8 mouse cellular contexts compared by ENCODE assay signal in genomic region chr11:117930781-117931338, GRCm38 (mm10). TPM values are rescaled to one million over a fixed set of nuclear protein-coding genes. Genes with fewer than 3 reads are reported as not detected.
DNase-seq lines count a peak whose midpoint lies in the region; ATAC-seq and TF ChIP-seq lines count a peak whose summit lies in the region.

No protein-coding gene starts in this region.

- no peak for TF ChIP-seq POLR2A in ES-Bruce4 (IDR thresholded peaks at IDR 0.05; ENCODE audit: insufficient read depth, low read length)
- no peak for TF ChIP-seq POLR2A in limb, embryonic 14.5 days (IDR thresholded peaks at IDR 0.05; ENCODE audit: borderline replicate concordance, extremely low read depth, insufficient read depth, insufficient read length)

- ATAC-seq in forebrain, embryonic 13.5 days, result peak; percentile 67
- 0 out of 4 replicates have a peak, but pooled peaks have one; percentile 12 to 14 for ATAC-seq in hematopoietic stem cell, adult 5-6 weeks (replicated peaks in 1 of 2; ENCODE audit: insufficient read depth in 1 of 2, low FRiP score in 2 of 2, low TSS enrichment in 1 of 2, low read depth in 1 of 2, poor library complexity in 2 of 2, severe bottlenecking in 2 of 2)
- peak; percentile 51 for ATAC-seq in limb, embryonic 14.5 days (ENCODE audit: low FRiP score, low read depth)
- ATAC-seq in midbrain, embryonic 15.5 days (replicated peaks), result peak; percentile 37; the same call in 1 of the 2 replicates

- H3K4me3 ChIP-seq in ES-Bruce4 (ENCODE audit: low read depth, low read length), result peak overlapping the region; percentile 64
- H3K4me3 ChIP-seq in forebrain, embryonic 13.5 days, result peak overlapping the region; percentile 42
- H3K4me3 ChIP-seq in limb, embryonic 14.5 days (replicated peaks; ENCODE audit: low read length), result peak overlapping the region; percentile 43
- H3K4me3 ChIP-seq in midbrain, embryonic 15.5 days, result peak overlapping the region; percentile 41

- 0 out of 2 replicates have a peak, but pooled peaks have one; percentile 46 for TF ChIP-seq EP300 in ES-Bruce4 (IDR thresholded peaks at IDR 0.05; ENCODE audit: insufficient read depth, low read depth, low read length)

- no peaks in the 10 kb centered on the region for H3K36me3 ChIP-seq in ES-Bruce4 (ENCODE audit: control insufficient read depth, insufficient read depth, low read length, poor library complexity, severe bottlenecking)
- no peaks in the 10 kb centered on the region for H3K36me3 ChIP-seq in forebrain, embryonic 13.5 days (ENCODE audit: poor library complexity, severe bottlenecking)
- no peaks in the 10 kb centered on the region for H3K36me3 ChIP-seq in limb, embryonic 14.5 days (ENCODE audit: control insufficient read depth, insufficient read depth, low read length)
- H3K36me3 ChIP-seq in midbrain, embryonic 15.5 days (replicated peaks), result no peaks in the 10 kb centered on the region

- no peak for TF ChIP-seq CTCF in ES-Bruce4 (IDR thresholded peaks at IDR 0.05; ENCODE audit: low read depth, low read length)

- H3K27me3 ChIP-seq in ES-Bruce4 (ENCODE audit: control insufficient read depth, insufficient read depth, low read length, poor library complexity, severe bottlenecking), result no peaks in the 10 kb centered on the region
- H3K27me3 ChIP-seq in forebrain, embryonic 13.5 days, result peaks cover 54% of the 10 kb centered on the region
- no peaks in the 10 kb centered on the region for H3K27me3 ChIP-seq in limb, embryonic 14.5 days (ENCODE audit: control insufficient read depth, insufficient read depth, low read length)
- H3K27me3 ChIP-seq in midbrain, embryonic 15.5 days (replicated peaks), result peaks cover 23% of the 10 kb centered on the region; the same call in 1 of the 2 replicates

- DNase-seq in adrenal gland, postnatal 10 days, result peak; percentile 68
- DNase-seq in adrenal gland, postnatal 4 days (ENCODE audit: low spot score in 2 of 2), result no peak
- peak; percentile 65 for DNase-seq in limb, embryonic 14.5 days (ENCODE audit: low spot score)
- peak; percentile 74 for DNase-seq in thymus, postnatal 25 days

- peaks cover 21% of the 10 kb centered on the region for H3K4me1 ChIP-seq in ES-Bruce4 (ENCODE audit: control insufficient read depth, insufficient read depth, low read length)
- peaks cover 24% of the 10 kb centered on the region for H3K4me1 ChIP-seq in forebrain, embryonic 13.5 days
- H3K4me1 ChIP-seq in limb, embryonic 14.5 days (ENCODE audit: control insufficient read depth, insufficient read depth, low read length), result peaks cover 42% of the 10 kb centered on the region
- H3K4me1 ChIP-seq in midbrain, embryonic 15.5 days, result peaks cover 12% of the 10 kb centered on the region

- WGBS in forebrain, embryonic 13.5 days, result 2% methylated on average over 41 of the region's 48 CpGs
- 1% methylated on average over 41 of the region's 48 CpGs for WGBS in limb, embryonic 14.5 days
- WGBS in midbrain, embryonic 15.5 days, result 2% methylated on average over 48 of the region's 48 CpGs

- H3K9me3 ChIP-seq in ES-Bruce4 (replicated peaks; ENCODE audit: control insufficient read depth, insufficient read depth, low read length, poor library complexity, severe bottlenecking), result no peaks in the 10 kb centered on the region
- no peaks in the 10 kb centered on the region for H3K9me3 ChIP-seq in forebrain, embryonic 13.5 days (replicated peaks)
- H3K9me3 ChIP-seq in limb, embryonic 14.5 days (ENCODE audit: control insufficient read depth, low read length), result no peaks in the 10 kb centered on the region
- no peaks in the 10 kb centered on the region for H3K9me3 ChIP-seq in midbrain, embryonic 15.5 days

- peak overlapping the region; percentile 86 for H3K4me2 ChIP-seq in forebrain, embryonic 13.5 days
- peak overlapping the region; percentile 87 for H3K4me2 ChIP-seq in limb, embryonic 14.5 days (replicated peaks; ENCODE audit: low read depth, low read length, severe bottlenecking)
- H3K4me2 ChIP-seq in midbrain, embryonic 15.5 days, result peak overlapping the region; percentile 93

- H3K9ac ChIP-seq in ES-Bruce4 (ENCODE audit: low read depth, poor library complexity, severe bottlenecking), result peak overlapping the region; percentile 81
- H3K9ac ChIP-seq in forebrain, embryonic 13.5 days, result peak overlapping the region; percentile 70
- H3K9ac ChIP-seq in limb, embryonic 14.5 days (ENCODE audit: low read depth, low read length, severe bottlenecking), result peak overlapping the region; percentile 52
- H3K9ac ChIP-seq in midbrain, embryonic 15.5 days, result peak overlapping the region; percentile 61

- no peak overlapping the region for H3K27ac ChIP-seq in ES-Bruce4 (ENCODE audit: insufficient read depth, low read length)
- no peak overlapping the region for H3K27ac ChIP-seq in forebrain, embryonic 13.5 days
- 0 out of 2 replicates have a peak overlapping the region, but pooled peaks have one; percentile 22 for H3K27ac ChIP-seq in limb, embryonic 14.5 days (replicated peaks; ENCODE audit: low read depth, low read length)
- no peak overlapping the region for H3K27ac ChIP-seq in midbrain, embryonic 15.5 days

RNA-seq across cellular contexts. Expression of gene Socs3, which starts 39.0 kb away (rescaled TPM):
- total RNA-seq in adrenal gland, postnatal 10 days (2021), result 1 to 10 TPM; 5.0 to 9.0 TPM
- 10 to 100 TPM; 11.8 to 12.7 TPM for total RNA-seq in adrenal gland, postnatal 4 days (2021)
- polyA plus RNA-seq in ES-Bruce4 (2011; ENCODE audit: insufficient read depth, insufficient read length, low read depth, missing spikeins), result 53.8 and 61.5 TPM in 2 replicates
- 12.4 and 13.5 TPM in 2 replicates for polyA plus RNA-seq in forebrain, embryonic 13.5 days (2015; fragmentation: Nextera tagmentation; extraction: Ambion mirVana)
- total RNA-seq in hematopoietic stem cell, adult 5-6 weeks (2017), result 38.0 and 44.5 TPM in 2 replicates
- 18.4 and 21.3 TPM in 2 replicates for polyA plus RNA-seq in limb, embryonic 14.5 days (2012; rRNA removed)
- 6.4 and 8.6 TPM in 2 replicates for polyA plus RNA-seq in limb, embryonic 14.5 days (2014; fragmentation: Nextera tagmentation; extraction: Ambion mirVana)
- 8.7 and 8.9 TPM in 2 replicates for polyA plus RNA-seq in midbrain, embryonic 15.5 days (2015; fragmentation: Nextera tagmentation; extraction: Ambion mirVana)

RNA-seq across cellular contexts. Expression of gene Pgs1, which starts 55.2 kb away (rescaled TPM):
- total RNA-seq in adrenal gland, postnatal 10 days (2021), result 10 to 100 TPM; 30.9 to 31.0 TPM
- 10 to 100 TPM; 39.1 to 40.4 TPM for total RNA-seq in adrenal gland, postnatal 4 days (2021)
- polyA plus RNA-seq in ES-Bruce4 (2011; ENCODE audit: insufficient read depth, insufficient read length, low read depth, missing spikeins), result 31.5 and 35.5 TPM in 2 replicates
- 42.7 and 47.7 TPM in 2 replicates for polyA plus RNA-seq in forebrain, embryonic 13.5 days (2015; fragmentation: Nextera tagmentation; extraction: Ambion mirVana)
- total RNA-seq in hematopoietic stem cell, adult 5-6 weeks (2017), result 8.1 and 18.7 TPM in 2 replicates
- 36.2 and 41.7 TPM in 2 replicates for polyA plus RNA-seq in limb, embryonic 14.5 days (2012; rRNA removed)
- 30.5 and 35.9 TPM in 2 replicates for polyA plus RNA-seq in limb, embryonic 14.5 days (2014; fragmentation: Nextera tagmentation; extraction: Ambion mirVana)
- polyA plus RNA-seq in midbrain, embryonic 15.5 days (2015; fragmentation: Nextera tagmentation; extraction: Ambion mirVana), result 62.5 and 63.5 TPM in 2 replicates

RNA-seq across cellular contexts. Expression of gene Tha1, which starts 57.6 kb away (rescaled TPM):
- total RNA-seq in adrenal gland, postnatal 10 days (2021), result 10 to 100 TPM in 1 of 2 experiments, 1 to 10 TPM in 1; 9.5 to 17.3 TPM
- total RNA-seq in adrenal gland, postnatal 4 days (2021), result 10 to 100 TPM; 15.1 to 15.6 TPM
- polyA plus RNA-seq in ES-Bruce4 (2011; ENCODE audit: insufficient read depth, insufficient read length, low read depth, missing spikeins), result 0.52 and 1.1 TPM in 2 replicates
- polyA plus RNA-seq in forebrain, embryonic 13.5 days (2015; fragmentation: Nextera tagmentation; extraction: Ambion mirVana), result 2.3 and 2.5 TPM in 2 replicates
- total RNA-seq in hematopoietic stem cell, adult 5-6 weeks (2017), result 5.4 and 5.9 TPM in 2 replicates
- 6.5 and 6.9 TPM in 2 replicates for polyA plus RNA-seq in limb, embryonic 14.5 days (2012; rRNA removed)
- polyA plus RNA-seq in limb, embryonic 14.5 days (2014; fragmentation: Nextera tagmentation; extraction: Ambion mirVana), result 3.4 and 4.1 TPM in 2 replicates
- polyA plus RNA-seq in midbrain, embryonic 15.5 days (2015; fragmentation: Nextera tagmentation; extraction: Ambion mirVana), result 5.3 and 5.6 TPM in 2 replicates

Comparison
In these comparisons a context has a peak if more than half of its experiments do, and no peak if none do; other contexts are left out.
1. DNase-seq: peak in adrenal gland, postnatal 10 days (single experiment), limb, embryonic 14.5 days (single experiment) and thymus, postnatal 25 days (single experiment); none in adrenal gland, postnatal 4 days (0 of 2).
2. ATAC-seq: peak in every context shown above with its lines; median percentile 67 in forebrain, embryonic 13.5 days; 51 in limb, embryonic 14.5 days; 37 in midbrain, embryonic 15.5 days; 13 in hematopoietic stem cell, adult 5-6 weeks.
3. Peak in every context shown above with its lines, with median percentiles within 50 percentile points of each other: H3K4me3 ChIP-seq, H3K9ac ChIP-seq and H3K4me2 ChIP-seq.